Mouse (Mus musculus) liver, postnatal 0 days (tissue): ENCODE measurements at regions not wholly inside any gene's neighbourhood (a gene's known extent, or its start where the extent isn't known, plus 50 kb on each side); places are given as distances from the start of the nearest gene placed in this dataset.
A peak's percentile ranks its signal among the peaks of the same experiment; 100 is the strongest.

Experiments
- ATAC-seq: fragments of 200-750 bp; cut with Nextera tagmentation; 2 replicates; pipeline ENCODE4 v1.8.0; 2017; ENCODE audit warnings: mild to moderate bottlenecking, moderate library complexity
- DNase-seq: peaks from one replicate; pipeline ENCODE4 v3.0.0-alpha.2; 2016
- H3K27ac ChIP-seq: fragments of 300-500 bp; sonication (generic); 2 replicates; pipeline ENCODE4 v1.5.1; 2014; ENCODE audit warnings: antibody characterized with exemption, moderate library complexity, mild to moderate bottlenecking, low read depth
- H3K27me3 ChIP-seq: fragments of 300-500 bp; sonication (generic); 2 replicates; pipeline ENCODE4 v1.6.1; 2014; ENCODE audit warnings: low read length, control low read depth, mixed read lengths; ENCODE audit not compliant: insufficient read depth
- H3K36me3 ChIP-seq: fragments of 300-500 bp; sonication (generic); replicated peaks from 2 replicates; pipeline ENCODE4 v1.6.1; 2014; ENCODE audit warnings: mild to moderate bottlenecking, control low read depth, low read length, moderate library complexity, mixed read lengths; ENCODE audit not compliant: insufficient read depth
- H3K4me1 ChIP-seq: fragments of 300-500 bp; sonication (generic); 2 replicates; pipeline ENCODE4 v1.6.1; 2014; ENCODE audit warnings: antibody characterized with exemption, mild to moderate bottlenecking, control low read depth; ENCODE audit not compliant: insufficient read depth
- H3K4me2 ChIP-seq: fragments of 300-500 bp; sonication (generic); 2 replicates; pipeline ENCODE4 v1.6.1; 2014; ENCODE audit warnings: low read depth, mild to moderate bottlenecking, low read length, moderate library complexity, mixed read lengths
- H3K4me3 ChIP-seq: fragments of 300-500 bp; sonication (generic); 2 replicates; pipeline ENCODE4 v1.5.1; 2014; ENCODE audit warnings: low read depth, low read length
- H3K9ac ChIP-seq: fragments of 300-500 bp; sonication (generic); replicated peaks from 2 replicates; pipeline ENCODE4 v1.6.1; 2014; ENCODE audit warnings: mild to moderate bottlenecking, moderate library complexity
- H3K9me3 ChIP-seq: fragments of 300-500 bp; sonication (generic); 2 replicates; pipeline ENCODE4 v1.6.1; 2016; ENCODE audit warnings: mild to moderate bottlenecking, control low read depth, low read length, mixed read lengths
- CTCF ChIP-seq: sonication (generic); IDR thresholded peaks from 2 replicates; pipeline ENCODE4 v1.5.1; 2016; ENCODE audit warnings: antibody characterized with exemption, low read depth
- EP300 ChIP-seq: IDR thresholded peaks from 2 replicates; pipeline ENCODE4 v1.6.1; 2016; ENCODE audit warnings: antibody characterized with exemption, low read depth, mild to moderate bottlenecking
- WGBS: fragments of 180-500 bp; shearing (Covaris S2); extraction: QIAGEN DNeasy Blood & Tissue Kit; methylation state at CpG from one replicate; pipeline ENCODE4 v1.1.7; 2014; ENCODE audit not compliant: insufficient replicate concordance; 5-methylcytosine and 5-hydroxymethylcytosine counted together

DNA sequence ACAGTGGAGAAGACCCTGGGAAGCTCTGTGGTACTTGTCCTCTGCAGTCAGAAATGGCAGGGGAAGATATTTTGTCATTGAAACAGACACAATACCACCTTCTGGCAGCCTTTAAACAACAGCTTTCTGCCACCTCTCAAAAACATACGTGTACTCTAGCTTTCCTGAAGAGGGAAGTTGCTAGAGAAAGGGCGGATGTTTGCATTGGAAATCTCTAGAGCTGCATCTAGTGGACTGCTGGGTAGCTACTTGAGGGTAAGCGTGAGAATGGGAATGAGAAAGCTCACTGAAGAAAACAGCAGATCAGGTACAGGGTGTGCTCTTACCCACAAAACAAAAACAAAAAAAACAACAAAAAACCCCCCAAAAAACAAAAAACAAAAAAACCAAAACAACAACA is 61.4 kb upstream of the Eif4g2 start:
- Histone ChIP-seq H3K36me3 (no peaks in the 10 kb centered on the region), H3K9ac (no peak overlapping the region), H3K27ac (no peak overlapping the region), H3K9me3 (no peaks in the 10 kb centered on the region), H3K4me3 (no peak overlapping the region), H3K27me3 (no peaks in the 10 kb centered on the region), H3K4me2 (no peak overlapping the region), H3K4me1 (no peaks in the 10 kb centered on the region; the same call in none of the 2 replicates)
- TF ChIP-seq CTCF (no peak), EP300 (no peak)
- WGBS, result 54% methylated on average over 3 of the region's 3 CpGs
- DNase-seq (no peak), ATAC-seq (no peak)

DNA sequence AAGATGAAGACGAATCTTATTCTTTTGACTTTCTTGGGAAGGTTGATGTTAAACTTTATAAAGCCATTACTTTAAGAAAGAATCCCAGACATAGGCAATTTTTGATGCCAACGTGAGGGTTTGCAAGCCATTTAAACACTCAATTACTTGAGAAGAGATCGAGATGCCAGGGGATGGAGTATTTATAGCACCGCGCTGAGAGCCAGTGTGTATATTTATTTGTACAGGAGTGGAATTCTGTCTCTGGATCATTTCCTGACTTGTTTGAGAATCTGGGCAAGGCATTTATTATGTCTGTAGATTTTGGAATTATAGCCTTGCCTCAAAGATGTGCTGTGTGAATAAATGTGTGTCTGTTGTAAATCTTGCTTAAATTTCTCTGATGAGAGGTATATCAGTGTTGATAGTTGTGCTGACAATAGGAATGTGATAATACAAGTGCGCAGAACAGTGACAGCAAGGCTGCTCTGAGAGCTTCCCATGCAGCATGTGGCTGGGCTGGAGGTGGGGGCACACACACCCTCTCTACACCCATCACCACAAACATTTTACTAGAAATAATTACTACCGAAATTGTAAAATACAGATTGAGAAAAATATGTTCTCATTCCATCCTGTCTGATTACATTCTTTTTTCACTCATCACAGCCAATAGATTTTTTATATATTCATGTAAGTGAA is 58.6 kb upstream of the Eif4g2 start:
- H3K36me3 ChIP-seq, result no peaks in the 10 kb centered on the region
- 83% methylated on average over 7 of the region's 7 CpGs for WGBS

DNA sequence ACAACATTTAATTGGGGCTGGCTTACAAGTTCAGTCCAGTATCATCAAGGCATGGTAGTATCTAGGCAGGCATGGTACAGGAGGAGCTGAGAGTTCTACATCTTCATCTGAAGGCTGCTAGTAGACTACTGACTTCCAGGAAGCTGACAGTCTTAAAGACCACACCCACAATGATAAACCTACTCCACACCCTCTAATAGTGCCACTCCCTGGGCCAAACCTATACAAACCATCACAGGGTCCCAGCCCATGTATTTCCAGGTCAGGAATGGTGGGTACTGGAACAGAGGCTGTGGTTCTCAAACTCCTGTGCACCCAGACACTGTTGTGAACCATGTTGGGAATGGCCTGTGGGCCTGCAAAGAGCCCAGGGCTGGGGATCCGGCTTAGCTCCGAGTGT is 55.2 kb upstream of the Eif4g2 start:
- no peak for TF ChIP-seq EP300
- no peak for TF ChIP-seq CTCF
- H3K9ac ChIP-seq, result no peak overlapping the region
- no peak overlapping the region for H3K4me3 ChIP-seq
- 89% methylated on average over 2 of the region's 2 CpGs for WGBS
- peak overlapping the region; percentile 11 for H3K4me2 ChIP-seq
- H3K27me3 ChIP-seq, result no peaks in the 10 kb centered on the region
- H3K36me3 ChIP-seq, result no peaks in the 10 kb centered on the region
- peak overlapping the region; percentile 25; the same call in 1 of the 2 replicates for H3K27ac ChIP-seq
- DNase-seq (peak; percentile 20), ATAC-seq (peak; percentile 97)
- H3K9me3 ChIP-seq, result no peaks in the 10 kb centered on the region
- peaks cover 26% of the 10 kb centered on the region for H3K4me1 ChIP-seq

More for the DNA sequence above, 58.6 kb upstream of the Eif4g2 start:
- no peak for DNase-seq
- Histone ChIP-seq H3K4me1 (peaks cover 23% of the 10 kb centered on the region), H3K27ac (no peak overlapping the region), H3K4me3 (no peak overlapping the region), H3K9ac (no peak overlapping the region), H3K27me3 (no peaks in the 10 kb centered on the region), H3K4me2 (no peak overlapping the region), H3K9me3 (no peaks in the 10 kb centered on the region)
- TF ChIP-seq EP300 (no peak), CTCF (no peak)
- no peak for ATAC-seq

DNA sequence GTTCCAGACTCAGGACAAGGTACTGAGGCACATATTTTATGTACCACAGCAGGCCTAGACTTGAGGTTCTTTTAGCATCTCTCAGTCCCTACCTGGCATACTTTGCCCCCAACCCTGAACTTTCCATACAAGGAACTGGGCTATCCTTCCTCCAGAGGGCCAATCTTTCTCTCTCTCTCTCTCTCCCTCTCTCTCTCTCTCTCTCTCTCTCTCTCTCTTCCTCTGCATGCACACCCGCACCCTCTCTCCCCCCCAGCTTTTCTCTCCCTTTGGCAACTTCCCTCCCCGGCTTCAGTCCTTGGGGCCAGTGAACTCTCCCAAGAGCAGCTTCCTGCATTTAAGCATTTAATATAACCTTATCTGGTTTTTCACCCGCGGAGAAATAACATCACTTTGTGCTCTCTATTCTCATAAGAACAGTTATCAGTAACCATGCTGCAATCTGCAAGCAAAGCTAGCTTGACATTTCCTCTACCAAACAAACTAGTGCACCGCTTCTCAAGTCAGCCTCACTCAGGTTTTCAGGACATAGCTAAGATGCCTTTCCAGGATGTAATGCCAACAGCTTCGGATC is 53.3 kb upstream of the Eif4g2 start:
- Histone ChIP-seq H3K4me3 (no peak overlapping the region), H3K4me2 (no peak overlapping the region), H3K36me3 (no peaks in the 10 kb centered on the region), H3K4me1 (peaks cover 29% of the 10 kb centered on the region), H3K9ac (no peak overlapping the region), H3K27ac (0 out of 2 replicates have a peak overlapping the region, but pooled peaks have one; percentile 3), H3K27me3 (no peaks in the 10 kb centered on the region), H3K9me3 (no peaks in the 10 kb centered on the region)
- 44% methylated on average over 6 of the region's 6 CpGs for WGBS
- TF ChIP-seq EP300, result no peak
- TF ChIP-seq CTCF, result no peak
- DNase-seq (no peak), ATAC-seq (no peak)

DNA sequence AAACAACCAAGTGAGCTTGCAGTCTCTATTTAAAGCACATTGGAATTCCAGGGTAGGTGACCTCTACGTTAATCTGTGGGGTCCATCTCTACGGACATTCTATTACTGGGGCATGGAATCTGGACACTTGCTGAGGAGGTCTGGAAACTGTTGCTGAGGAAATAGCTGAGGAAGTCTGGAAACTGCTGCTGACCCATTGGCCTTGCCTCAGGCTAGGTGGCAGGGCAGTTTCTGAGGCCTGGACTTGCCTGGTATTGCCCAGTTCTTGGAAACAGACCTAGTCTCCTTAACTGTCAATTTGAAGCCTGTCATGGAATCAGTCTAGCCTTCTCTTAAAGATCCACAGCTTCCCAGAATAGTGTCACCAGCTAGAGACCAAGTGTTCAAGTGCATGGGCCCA is 51.7 kb upstream of the Eif4g2 start:
- peaks cover 29% of the 10 kb centered on the region for H3K4me1 ChIP-seq
- WGBS, result 83% methylated on average over 2 of the region's 2 CpGs
- no peaks in the 10 kb centered on the region for H3K9me3 ChIP-seq
- TF ChIP-seq EP300, result no peak
- TF ChIP-seq CTCF, result no peak
- no peak overlapping the region for H3K27ac ChIP-seq
- H3K9ac ChIP-seq, result no peak overlapping the region
- H3K4me3 ChIP-seq, result no peak overlapping the region
- H3K36me3 ChIP-seq, result no peaks in the 10 kb centered on the region
- H3K27me3 ChIP-seq, result no peaks in the 10 kb centered on the region
- no peak for DNase-seq
- no peak overlapping the region for H3K4me2 ChIP-seq
- ATAC-seq, result no peak
